Mouse (Mus musculus) thymus, postnatal 36 days (tissue): ENCODE results near the gene Tomm20l.
"Not testable (repeated sequence)": the region's sequence is repeated elsewhere in the genome, so short reads cannot be mapped to it uniquely, and the experiment has no call there.

ENCODE experiments used
- DNase-seq, 2 experiments: peaks; one replicate each; pipeline ENCODE4 v3.0.0; 2022; ENCODE audit warnings: mixed read lengths in 2 of 2

The Tomm20l gene

GRCm38 (mm10) chr12:71111331-71111730 is at the start of gene Tomm20l:
TSS of gene Tomm20l (plus strand) at chr12:71111428.
- DNase-seq: peak in 1 of 2 experiments; percentile 12

- DNase-seq: no peak
Observed at GRCm38 (mm10) chr12:71069846-71070245, 41.4 kb upstream of the Tomm20l start.

GRCm38 (mm10) chr12:71072048-71072447 is 39.2 kb upstream of the Tomm20l start:
- no peak for DNase-seq

GRCm38 (mm10) chr12:71073113-71073730 is 38.0 kb upstream of the Tomm20l start:
- peak; percentile 36 to 43 for DNase-seq

- DNase-seq: no peak
Observed at GRCm38 (mm10) chr12:71086331-71086730, 24.9 kb upstream of the Tomm20l start.

GRCm38 (mm10) chr12:71104275-71104674 is 7.0 kb upstream of the Tomm20l start:
- DNase-seq: not testable (repeated sequence)

GRCm38 (mm10) chr12:71107216-71107771 is 3.9 kb upstream of the Tomm20l start:
- DNase-seq: no peak

- no peak for DNase-seq
Observed at GRCm38 (mm10) chr12:71113074-71113473, 1.8 kb downstream of the Tomm20l start.

- DNase-seq: peak; percentile 53 to 69
Observed at GRCm38 (mm10) chr12:71113675-71114288, 2.6 kb downstream of the Tomm20l start.

- DNase-seq: no peak
Observed at GRCm38 (mm10) chr12:71116411-71116810, 5.2 kb downstream of the Tomm20l start.

GRCm38 (mm10) chr12:71122731-71123130 is 11.5 kb downstream of the Tomm20l start:
- DNase-seq: no peak

GRCm38 (mm10) chr12:71123286-71123685 is 12.1 kb downstream of the Tomm20l start:
- no peak for DNase-seq

GRCm38 (mm10) chr12:71135581-71135980 is 24.4 kb downstream of the Tomm20l start:
- no peak for DNase-seq

GRCm38 (mm10) chr12:71136130-71136973 is 25.1 kb downstream of the Tomm20l start, which contains the start of the genes Timm9 and 2700049A03Rik:
TSS of gene Timm9 (minus strand) at chr12:71136684.
TSS of gene 2700049A03Rik (plus strand) at chr12:71136848.
- DNase-seq: peak; percentile 76 to 77

GRCm38 (mm10) chr12:71136974-71137491 is 25.8 kb downstream of the Tomm20l start:
- peak; percentile 81 to 83 for DNase-seq

GRCm38 (mm10) chr12:71137686-71138085 is 26.5 kb downstream of the Tomm20l start:
- no peak for DNase-seq

GRCm38 (mm10) chr12:71139258-71139828 is 28.1 kb downstream of the Tomm20l start:
- no peak for DNase-seq

- DNase-seq: no peak
Observed at GRCm38 (mm10) chr12:71141189-71141588, 30.0 kb downstream of the Tomm20l start.

GRCm38 (mm10) chr12:71147641-71148040 is 36.4 kb downstream of the Tomm20l start:
- peak; percentile 24 to 50 for DNase-seq

- DNase-seq: no peak
Observed at GRCm38 (mm10) chr12:71148801-71149200, 37.6 kb downstream of the Tomm20l start.

- DNase-seq: no peak
Observed at GRCm38 (mm10) chr12:71149456-71149855, 38.2 kb downstream of the Tomm20l start.

GRCm38 (mm10) chr12:71150167-71150566 is 38.9 kb downstream of the Tomm20l start:
- DNase-seq: no peak
